Mouse (Mus musculus): ENCODE results near the gene Ddx58. TPM values are rescaled to one million over a fixed set of nuclear protein-coding genes. Genes with fewer than 3 reads are reported as not detected.

The Ddx58 gene
- 22.6 and 24.5 TPM in 2 replicates for polyA plus RNA-seq (2015; fragmentation: Nextera tagmentation; extraction: Ambion mirVana)

GRCm38 (mm10) chr4:40239409-40240271 is at the start of gene Ddx58:
Gene Ddx58, minus strand, starts transcription at chr4:40239828.
- DNase-seq (ENCODE audit: low spot score), result peak; percentile 43

GRCm38 (mm10) chr4:40289046-40289445 is 49.4 kb upstream of the Ddx58 start:
- DNase-seq (ENCODE audit: low spot score), result no peak

GRCm38 (mm10) chr4:40287415-40287814 is 47.8 kb upstream of the Ddx58 start:
- DNase-seq (ENCODE audit: low spot score), result peak; percentile 40

- peak; percentile 74 for DNase-seq (ENCODE audit: low spot score)
Measured at GRCm38 (mm10) chr4:40285582-40285981, 46.0 kb upstream of the Ddx58 start.

- DNase-seq (ENCODE audit: low spot score), result peak; percentile 95
Measured at GRCm38 (mm10) chr4:40279276-40279900, 39.8 kb upstream of the Ddx58 start, which contains the start of gene Ndufb6. Gene Ndufb6, minus strand, starts transcription at chr4:40279421.

DNA sequence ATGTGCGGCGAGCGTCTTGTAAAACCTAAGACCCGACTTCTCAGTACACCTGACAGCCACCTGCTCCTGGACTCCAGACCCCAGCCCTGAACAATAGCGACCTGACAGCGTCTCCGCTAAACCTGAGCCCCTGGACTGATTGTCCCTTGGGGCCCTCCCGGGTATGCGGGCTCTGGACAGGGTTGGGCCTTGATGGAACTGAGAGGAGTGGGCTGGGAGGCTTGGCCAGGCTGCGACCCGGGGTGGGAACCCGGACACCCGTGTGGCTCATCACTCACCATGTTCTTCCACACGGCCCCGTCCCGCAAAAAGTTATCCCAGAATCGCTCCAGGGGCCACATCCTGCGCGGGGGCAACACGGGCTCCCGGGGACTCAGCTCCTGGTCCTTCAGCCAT is 39.2 kb upstream of the Ddx58 start:
- DNase-seq (ENCODE audit: low spot score), result no peak

DNA sequence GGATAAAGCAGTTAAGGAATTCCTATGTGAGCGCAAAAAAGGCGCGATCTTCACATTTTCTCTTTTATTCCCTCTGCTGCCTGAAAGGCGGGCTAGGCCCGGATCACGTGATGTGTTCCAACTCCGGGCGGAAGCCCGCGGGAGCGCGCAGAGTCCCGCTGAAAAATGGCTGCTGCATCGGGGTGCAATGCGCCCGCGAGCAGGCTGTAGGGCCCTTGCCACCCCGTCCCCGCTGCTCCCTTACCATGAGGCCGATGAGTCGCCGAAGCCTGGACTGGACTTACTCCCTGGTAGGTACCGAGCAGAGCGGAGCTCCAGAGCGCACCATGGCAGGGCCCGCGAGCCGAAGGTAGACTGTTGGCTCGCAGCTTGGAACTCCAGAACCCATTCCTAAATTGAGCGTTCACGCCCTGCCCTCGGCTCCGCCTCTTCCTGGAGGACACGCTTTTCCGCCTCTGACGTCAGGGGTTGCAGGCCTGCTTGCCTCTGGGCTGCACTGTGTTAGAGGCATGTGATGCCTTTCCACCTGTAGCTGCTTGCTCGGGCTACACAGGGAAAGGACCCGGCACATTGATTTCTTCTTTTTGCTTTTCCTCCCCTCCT is 29.9 kb upstream of the Ddx58 start, which contains the start of the genes Smim27 and Topors:
Gene Smim27, plus strand, starts transcription at position 150 of the 603 bp plus-strand sequence.
Gene Topors, minus strand, starts transcription at position 421 of the 603 bp plus-strand sequence.
- peak; percentile 96 for DNase-seq (ENCODE audit: low spot score)

DNA sequence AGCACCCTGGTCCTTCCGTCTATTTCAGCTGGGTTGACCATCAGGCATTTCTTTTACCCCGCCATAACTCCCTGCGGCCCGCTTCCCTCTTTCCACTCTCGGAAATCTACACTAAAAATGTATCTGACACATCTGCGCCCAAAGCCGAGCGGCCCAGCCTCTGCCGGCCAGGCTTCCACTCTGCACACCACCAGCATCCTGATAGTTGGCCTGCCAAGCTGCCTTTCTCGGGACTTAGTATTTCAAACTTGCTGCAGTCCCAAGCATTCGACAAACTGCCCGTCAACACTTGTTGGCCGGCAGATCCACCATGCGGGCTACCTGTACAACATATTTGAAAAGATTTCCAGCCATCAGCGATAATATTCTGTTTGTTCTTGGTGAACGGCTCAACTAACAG is 29.2 kb upstream of the Ddx58 start:
- DNase-seq (ENCODE audit: low spot score), result no peak

DNA sequence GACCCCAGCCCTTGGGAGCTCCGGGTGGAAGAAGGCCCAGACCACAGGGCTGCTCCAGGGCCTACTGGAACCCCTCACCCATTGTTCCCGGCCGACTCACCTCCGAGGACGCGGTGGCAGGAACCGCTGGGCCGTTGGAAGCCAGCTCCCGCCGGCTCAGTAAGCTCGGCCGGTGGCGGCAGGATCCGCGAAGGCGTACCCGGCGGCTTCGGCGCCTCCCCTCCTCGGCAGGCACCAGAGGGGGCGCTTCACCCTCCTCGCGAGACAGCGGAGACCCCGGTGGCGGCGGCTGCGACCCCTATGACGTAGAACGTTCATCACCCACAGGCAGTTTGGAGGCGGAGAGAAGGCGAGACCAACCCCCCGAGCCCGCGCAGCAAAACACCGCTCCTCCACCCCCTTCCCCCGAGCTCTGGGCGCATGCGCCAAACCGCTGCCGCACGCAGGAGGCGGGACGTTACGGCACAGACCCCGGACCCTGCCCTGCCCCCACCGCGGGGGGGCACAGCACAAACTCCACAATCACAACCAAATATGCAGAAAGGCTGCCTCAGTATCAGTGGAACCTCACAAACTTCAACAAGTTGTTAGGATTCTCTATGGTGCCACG is 28.7 kb upstream of the Ddx58 start:
- DNase-seq (ENCODE audit: low spot score), result peak; percentile 97

DNA sequence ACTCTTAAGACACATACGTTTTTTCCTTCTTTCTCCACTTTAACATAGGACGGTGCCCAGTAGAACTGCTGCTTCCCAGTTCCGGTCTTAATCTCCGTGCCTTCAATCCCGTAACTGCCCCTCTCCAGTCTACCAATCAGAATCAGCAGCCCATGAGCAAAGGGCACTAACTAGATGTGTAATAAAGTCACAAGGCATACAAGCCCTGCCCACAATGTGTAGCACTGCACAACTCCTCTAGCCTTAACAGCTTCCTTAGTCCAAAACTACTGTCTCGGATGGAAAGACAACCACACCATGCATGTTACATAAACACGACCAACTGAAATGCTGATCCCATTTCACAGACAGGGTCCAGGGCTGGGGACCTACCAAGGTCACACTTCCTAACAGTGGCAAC is 28.1 kb upstream of the Ddx58 start:
- no peak for DNase-seq (ENCODE audit: low spot score)

GRCm38 (mm10) chr4:40264321-40264720 is 24.7 kb upstream of the Ddx58 start:
- no peak for DNase-seq (ENCODE audit: low spot score)

- DNase-seq (ENCODE audit: low spot score), result no peak
Measured at GRCm38 (mm10) chr4:40254385-40255103, 14.9 kb upstream of the Ddx58 start.

DNA sequence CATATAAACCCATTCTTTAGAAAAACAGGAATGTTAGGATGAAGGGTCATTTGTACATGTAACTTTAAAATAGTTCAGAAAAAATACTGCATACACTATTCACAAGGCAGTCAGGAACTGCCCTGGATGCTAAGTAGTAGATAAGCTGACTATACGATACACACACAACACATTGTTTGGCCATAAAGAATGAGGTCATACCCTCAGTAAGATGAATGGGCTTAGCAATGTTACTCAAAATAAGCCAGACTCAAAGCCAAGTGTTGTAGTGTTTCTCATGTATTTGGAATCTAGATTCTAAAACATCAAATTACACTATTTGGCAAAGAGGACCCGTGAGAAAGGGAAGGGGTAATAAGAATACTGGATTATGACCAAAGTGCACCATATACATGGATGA is 14.1 kb upstream of the Ddx58 start:
- DNase-seq (ENCODE audit: low spot score), result no peak

DNA sequence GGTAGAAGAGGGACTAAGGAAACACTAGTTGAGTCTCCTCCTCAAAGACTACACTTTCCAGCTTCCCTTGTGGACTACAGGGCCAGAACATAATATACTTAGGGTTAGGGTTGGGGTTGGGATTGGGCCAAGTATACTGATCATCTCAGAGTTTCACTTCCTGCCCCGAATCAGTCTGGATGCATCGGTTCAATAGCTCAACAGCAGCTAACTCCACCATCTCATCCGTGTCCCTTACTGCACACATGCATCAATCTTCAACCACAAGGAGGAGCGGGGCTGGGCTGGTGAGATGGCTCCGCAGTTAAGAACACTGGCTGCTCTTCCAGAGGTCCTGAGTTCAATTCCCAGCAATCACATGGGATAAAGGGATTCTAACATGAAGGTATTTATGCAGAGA is 11.4 kb upstream of the Ddx58 start:
- no peak for DNase-seq (ENCODE audit: low spot score)

DNA sequence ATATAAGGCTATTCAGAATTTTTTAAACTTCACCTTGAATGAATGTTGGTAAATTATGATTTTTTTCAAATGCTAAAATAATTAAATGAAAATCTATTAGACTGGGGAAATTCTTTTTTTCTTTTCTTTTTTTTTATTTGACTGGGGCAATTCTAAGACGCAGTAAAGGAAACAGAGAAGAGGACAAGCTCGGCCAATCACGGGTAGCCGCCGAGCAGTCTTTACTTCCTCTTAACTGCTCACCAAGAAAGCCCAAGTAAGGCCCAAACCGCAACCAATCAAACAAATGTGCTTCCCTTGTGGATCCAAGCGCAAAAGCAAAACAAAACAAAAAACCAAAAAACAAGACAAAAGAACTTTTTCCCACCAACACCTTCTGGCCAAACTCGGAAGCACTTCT is 4.4 kb upstream of the Ddx58 start:
- DNase-seq (ENCODE audit: low spot score), result peak; percentile 31

DNA sequence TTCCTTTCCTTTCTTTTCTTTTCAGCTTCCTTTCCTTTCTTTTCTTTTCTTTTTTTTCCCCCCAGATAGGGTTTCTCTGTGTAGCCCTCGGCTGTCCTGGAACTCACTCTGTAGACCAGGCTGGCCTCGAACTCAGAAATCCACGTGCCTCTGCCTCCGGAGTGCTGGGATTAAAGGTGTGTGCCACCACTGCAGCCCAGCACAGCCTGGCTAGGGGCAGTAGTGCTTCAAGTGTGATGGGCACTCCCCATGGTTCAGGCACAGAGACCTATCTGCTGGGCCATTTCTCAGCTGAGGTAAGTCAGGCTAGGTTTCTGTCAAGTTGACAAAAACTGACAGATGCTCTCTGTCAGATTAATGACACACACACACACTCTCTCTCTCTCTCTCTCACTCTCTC is 3.4 kb upstream of the Ddx58 start:
- no peak for DNase-seq (ENCODE audit: low spot score)

- no peak for DNase-seq (ENCODE audit: low spot score)
Measured at GRCm38 (mm10) chr4:40241928-40242327, 2.3 kb upstream of the Ddx58 start.

- DNase-seq (ENCODE audit: low spot score), result no peak
Measured at GRCm38 (mm10) chr4:40240272-40240744, 680 bp upstream of the Ddx58 start.

- peak; percentile 56 for DNase-seq (ENCODE audit: low spot score)
Measured at GRCm38 (mm10) chr4:40238483-40239408, 882 bp downstream of the Ddx58 start.

- peak; percentile 32 for DNase-seq (ENCODE audit: low spot score)
Measured at GRCm38 (mm10) chr4:40236829-40237228, 2.8 kb downstream of the Ddx58 start.

Data from thymus, postnatal 0 days (tissue).